Mouse (Mus musculus) thymus, postnatal 0 days (tissue): ENCODE results near the gene Fip1l1. TPM values are rescaled to one million over a fixed set of nuclear protein-coding genes. Genes with fewer than 3 reads are reported as not detected.

Experiments
- DNase-seq: peaks from one replicate; pipeline ENCODE4 v3.0.0-alpha.2; 2015; ENCODE audit warnings: low spot score
- polyA plus RNA-seq: library from polyadenylated mRNA; unstranded; fragments of >200 nt; fragmentation: Nextera tagmentation; extraction: Ambion mirVana; gene quantifications from 2 replicates; pipeline ENCODE4 v1.2.1, GENCODE M21; 2015

Gene Fip1l1
- polyA plus RNA-seq, 1 experiment from 2014 or later, result 89.3 TPM

DNA sequence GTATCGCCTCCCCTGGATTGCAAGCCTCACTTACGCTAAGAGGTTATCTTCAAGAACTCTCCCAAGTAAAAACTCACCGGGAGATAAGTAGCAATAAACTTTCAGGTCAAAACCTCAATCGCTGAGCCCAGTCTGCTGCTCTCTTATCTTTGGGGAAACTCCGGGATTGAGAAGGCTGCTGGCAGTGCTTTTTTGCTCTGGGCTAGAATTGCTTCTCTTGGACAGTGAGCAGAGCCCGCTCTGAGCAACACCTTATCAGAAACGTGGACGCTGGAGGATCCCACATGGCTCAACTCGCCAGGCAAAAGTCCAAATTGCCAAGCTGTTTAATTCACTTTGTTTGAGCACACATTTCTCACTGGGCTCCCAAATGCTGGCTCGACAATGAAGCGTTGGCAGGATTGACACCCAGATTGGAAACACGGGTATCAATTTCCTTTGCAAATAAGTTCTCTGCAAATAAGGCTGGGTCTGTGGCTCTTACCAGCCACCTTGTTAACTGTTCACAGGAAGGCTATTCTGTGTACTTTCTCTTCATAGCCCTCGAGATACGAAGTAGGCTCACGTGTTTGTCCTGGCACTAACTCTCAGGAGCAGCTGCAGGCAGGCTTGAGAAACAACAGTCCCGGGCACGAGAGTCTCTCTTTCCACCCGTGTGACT, 78.4 kb downstream of the Fip1l1 start:
- DNase-seq, result no peak

DNA sequence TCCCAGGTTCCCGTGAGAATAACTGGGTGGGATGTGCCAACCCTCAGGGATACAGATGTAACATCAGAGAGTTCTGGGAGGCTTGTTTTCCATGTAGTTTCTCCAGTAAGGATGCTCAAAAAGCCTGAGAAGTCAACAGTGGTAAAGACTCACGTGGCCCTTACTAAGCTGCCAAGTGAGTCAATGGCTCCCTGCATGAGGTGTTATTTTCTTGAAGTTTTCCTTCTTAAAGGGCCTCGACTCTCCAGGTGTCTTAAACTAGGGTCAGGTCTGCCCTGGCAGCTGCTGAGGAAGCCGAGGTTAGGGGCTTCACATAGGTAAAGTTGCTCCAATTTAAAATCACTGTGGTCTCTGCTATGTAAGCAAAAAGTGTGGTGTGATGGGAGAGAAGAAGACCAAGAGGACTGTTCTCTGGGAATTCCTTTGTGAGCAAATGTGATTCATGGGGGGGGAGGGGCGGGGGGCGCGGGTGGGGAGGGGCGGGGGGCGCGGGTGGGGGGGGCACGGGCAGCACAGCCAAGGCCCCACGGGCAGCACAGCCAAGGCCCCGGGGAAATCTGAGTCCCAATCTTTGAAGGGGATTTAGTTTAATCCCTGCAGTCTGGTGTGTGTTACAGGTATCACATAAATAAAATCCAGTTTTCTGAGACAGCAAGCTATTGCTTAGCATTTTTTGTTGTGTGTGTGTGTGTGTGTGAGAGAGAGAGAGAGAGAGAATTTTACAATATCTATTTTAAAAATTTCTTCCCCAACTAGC, 82.7 kb downstream of the Fip1l1 start:
- DNase-seq, result no peak

DNA sequence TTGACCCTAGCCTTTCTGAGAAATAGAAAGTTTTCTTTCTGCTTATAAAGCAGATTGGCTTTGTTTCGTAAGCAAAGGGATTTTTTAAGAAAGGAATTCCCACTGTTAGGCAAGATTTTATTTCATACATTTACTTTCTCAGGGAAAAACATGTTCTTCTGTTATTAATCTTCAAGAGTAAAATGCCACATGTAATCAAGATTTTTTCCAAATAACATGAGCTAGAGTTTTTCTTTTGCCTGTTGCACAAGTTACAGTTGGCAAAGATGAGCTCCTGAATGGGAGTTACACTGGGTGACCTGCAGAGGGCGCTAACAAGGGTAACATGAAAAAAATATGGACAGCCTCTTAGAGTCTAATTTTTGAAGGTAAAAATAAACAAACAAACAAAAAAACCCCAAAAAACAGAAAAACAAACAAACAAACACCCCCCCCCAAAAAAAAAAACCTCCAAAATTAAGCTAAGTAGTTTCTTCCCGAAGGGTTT, 83.4 kb downstream of the Fip1l1 start:
- DNase-seq, result no peak

DNA sequence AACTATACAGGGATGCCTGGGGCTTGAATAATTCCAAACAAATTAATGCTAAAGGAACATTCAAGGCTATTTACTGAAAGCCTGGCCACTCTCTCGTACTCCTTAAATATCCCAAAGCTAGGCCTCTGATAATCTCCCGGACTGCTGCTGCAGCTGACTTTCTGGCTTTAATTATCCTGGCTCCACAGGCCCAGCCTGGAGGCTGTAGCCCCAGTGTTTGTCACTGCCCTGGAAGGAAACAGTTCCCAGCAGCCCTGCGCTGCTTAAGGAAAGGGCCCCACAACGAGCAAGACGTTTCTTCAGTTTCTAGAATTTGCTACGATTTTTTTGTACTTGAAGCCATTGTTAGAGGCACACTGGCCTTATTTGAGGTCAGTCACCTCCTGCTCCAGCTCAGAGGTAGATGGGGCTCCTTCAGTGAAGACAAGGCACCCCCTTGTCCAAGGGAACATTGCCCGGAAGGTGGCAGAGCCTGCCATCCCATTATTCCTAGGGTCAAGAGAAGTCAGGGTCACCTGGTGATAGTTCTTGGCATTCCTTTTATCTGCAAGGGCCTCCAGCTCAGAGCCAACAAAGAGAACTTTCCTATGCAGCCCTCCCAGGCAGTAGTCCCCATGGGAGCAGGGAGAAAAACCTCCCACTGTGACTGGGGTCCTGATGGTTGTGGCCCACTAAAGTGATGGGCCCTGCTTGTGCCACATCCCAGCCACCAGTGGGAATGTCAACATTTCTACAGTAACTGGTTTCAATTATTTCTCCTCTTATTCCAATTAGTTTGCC, 86.6 kb downstream of the Fip1l1 start:
- no peak for DNase-seq

DNA sequence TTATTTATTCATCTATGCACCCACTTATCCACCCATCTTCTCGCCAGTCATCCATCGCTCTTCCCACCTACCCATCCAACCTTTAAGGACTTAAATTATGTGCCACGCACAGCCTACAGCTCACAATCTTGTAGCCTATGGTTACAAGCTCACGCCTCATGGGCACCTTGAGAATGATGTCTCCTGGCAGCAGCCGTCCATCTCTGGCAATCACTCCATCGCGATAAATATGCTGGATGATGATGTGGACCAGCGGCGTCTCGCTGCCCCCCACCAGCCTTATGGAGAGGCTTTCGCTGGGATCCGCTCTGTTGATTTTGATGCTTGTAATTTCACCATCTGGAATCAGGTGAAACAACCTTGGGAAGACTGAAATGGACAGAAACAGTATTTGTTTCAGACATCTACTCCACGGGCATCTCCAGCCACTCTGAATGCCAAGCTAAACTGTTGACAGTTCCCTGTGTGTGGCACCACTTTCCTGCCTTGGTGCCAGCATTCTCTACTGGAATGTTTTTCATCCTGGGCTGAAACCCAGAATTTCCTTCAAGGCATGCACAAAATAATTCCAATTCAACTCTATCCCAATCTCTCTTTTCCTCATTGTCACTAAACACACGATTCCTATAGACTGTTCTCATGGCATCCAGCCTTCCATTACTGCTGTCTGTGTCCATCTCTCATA, 88.2 kb downstream of the Fip1l1 start:
- no peak for DNase-seq

DNA sequence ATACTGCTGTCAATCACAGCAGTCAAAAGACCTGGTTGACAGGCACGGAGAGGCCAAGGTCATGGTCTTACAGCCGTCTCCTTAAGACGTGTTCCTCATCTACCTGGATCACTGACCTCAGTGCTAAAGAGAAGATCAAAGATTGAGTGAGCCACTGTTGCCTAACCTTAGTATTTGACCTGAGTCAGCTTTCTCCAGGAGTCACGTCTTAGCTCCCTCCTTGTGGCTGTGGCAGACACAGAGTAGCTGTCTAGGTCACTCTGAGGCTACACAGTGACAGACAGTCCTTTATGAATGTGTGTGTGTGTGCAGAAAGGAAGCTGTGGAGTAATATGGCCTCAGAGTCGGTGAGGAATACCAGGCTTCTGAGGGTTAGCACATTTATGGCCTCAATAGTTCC, 89.1 kb downstream of the Fip1l1 start:
- DNase-seq, result no peak

DNA sequence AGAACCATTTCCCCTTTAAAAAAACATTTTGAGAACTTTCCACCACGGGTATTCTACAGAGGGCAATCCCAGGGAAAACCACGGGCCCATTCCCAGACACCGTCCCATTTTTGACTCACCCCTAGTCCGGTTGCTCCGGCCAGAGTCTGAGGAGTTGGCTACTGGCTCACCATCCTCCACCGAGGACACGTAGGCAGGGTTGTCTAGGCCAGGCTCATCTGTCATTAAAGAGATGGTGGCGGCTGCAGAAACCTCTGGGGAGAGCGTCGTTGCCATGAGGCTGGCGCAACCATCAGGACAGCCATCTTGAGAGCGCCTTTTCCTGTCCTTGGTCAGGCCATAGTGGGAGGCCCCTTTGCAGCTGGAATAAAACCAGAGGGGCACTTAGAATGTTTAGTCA, 92.8 kb downstream of the Fip1l1 start:
- no peak for DNase-seq

DNA sequence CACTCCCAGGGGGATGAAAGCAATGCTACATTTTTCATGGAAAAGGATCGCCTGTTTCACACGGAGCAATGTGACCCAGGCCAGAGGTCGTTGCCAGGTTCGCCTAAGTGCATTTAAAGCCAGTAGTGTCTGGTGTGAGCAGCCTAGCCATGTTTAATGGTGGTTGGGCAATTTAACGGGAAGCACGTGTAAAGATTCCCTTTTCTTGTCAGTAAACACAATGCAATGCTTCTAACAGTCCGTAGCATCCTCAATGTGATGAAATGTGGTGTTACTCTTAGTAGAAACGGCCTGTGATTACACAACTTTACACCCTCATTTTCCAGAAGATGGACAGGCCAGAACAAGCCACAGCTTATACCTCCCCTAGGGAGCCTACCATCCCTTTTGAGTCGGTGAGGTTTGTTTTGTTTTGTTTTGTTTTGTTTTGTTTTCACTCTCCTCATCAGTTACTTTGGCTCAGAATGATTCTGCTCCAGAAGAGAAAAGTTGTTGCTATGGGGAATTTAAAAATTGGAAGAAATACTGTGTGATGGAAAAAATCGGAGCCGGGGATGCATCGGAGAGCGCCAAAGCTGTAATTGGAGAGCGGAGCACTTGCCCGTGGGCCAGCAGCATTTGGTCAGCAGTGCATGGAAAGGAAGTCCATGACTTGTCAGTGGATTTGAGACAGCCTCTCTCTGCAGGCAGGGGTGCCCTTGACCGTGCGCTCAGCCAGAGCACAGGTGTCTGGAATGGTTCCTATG, 97.3 kb downstream of the Fip1l1 start:
- no peak for DNase-seq

DNA sequence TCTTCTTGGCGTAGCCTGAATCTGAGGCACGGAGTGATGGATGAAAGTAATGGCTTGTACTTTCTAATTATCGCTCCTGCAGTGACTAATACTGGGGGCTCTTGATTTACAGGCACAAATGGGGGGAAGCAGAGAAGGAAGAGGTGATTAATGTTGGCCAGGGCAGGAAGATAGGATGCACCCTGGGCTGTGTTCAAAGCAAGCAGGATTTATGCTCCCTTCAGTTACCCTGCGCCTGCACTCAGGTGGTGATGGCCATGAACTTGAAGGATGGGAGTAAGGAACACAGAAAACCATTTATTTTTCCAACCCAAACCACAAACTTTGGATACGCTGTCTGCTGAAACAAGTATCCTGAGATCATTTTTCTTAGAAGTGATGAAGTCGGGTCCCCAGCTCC, 98.2 kb downstream of the Fip1l1 start:
- no peak for DNase-seq

DNA sequence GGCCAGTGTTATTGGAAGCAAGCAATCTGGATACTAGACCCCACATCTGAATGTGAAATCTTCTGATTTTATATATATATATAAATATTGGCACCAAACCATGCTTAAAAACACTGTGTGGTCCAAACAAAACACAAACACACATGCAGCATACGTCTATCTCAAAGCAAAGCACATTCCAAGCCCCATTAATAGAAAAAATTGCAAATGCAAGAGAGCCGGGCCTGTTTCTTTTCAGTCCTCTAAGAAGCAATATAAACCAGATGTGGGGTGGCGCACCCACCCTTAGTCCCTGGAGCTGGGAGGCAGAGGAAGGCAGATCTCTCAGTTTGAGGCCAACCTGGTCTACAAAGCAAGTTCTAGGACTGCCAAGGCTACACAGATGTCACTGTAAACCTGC, 99.1 kb downstream of the Fip1l1 start:
- DNase-seq, result no peak

DNA sequence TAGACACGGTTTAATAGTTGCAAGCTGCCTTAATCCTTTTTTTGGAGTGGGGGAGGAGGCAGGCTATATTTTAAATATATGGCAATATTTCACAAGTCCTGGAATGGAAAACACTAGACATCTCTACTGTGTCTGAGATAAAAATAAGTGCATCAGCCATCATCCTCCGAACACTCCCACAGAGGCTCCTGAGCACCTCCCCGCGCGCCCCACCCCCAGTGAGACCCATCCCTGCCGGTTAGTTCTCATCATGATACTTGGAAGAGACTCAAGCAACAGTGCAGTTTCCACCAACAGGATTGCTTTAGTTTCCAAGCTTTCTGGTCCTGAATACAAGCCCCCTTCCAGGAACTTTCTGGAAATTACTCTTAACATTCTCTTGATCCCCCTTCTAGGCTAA, 104.3 kb downstream of the Fip1l1 start:
- no peak for DNase-seq

DNA sequence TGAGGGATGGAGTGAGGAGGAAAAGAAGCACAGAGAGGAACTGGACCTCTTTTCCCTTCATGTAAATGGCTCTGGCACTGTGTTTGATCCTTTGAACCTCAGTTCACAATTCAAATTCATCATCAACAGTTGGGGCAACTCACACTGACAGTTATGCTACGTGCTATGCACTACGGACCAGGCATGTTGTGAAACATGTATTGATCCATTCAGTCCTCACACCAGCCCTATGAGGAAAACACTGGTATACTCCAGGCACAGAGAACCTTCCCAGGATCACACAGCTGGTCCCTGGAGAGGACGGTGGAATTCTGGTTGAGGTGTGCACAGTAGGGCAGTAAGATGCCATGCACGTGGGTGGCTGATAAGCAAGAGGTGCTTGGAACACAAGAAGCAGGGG, 105.3 kb downstream of the Fip1l1 start:
- DNase-seq, result no peak

DNA sequence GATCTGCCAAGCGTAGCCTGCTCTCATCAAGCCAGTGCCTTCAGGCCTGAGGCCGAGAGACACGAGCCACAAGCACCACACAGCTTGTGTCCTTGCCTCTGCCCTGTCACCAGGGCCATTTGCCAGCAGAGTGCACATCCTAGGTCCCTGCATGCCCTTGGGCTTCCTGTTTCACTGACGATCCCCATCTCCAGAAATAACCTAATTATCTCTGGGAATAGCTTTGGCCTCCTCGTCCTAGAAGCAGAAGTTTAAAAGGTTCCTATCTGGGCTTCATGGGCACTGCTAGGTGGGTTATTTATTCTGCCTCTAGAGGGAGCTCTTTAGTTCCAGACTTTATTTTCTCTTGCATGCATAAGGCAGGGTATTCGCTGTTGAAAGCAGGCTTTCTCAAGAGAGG, 105.8 kb downstream of the Fip1l1 start:
- peak; percentile 41 for DNase-seq

DNA sequence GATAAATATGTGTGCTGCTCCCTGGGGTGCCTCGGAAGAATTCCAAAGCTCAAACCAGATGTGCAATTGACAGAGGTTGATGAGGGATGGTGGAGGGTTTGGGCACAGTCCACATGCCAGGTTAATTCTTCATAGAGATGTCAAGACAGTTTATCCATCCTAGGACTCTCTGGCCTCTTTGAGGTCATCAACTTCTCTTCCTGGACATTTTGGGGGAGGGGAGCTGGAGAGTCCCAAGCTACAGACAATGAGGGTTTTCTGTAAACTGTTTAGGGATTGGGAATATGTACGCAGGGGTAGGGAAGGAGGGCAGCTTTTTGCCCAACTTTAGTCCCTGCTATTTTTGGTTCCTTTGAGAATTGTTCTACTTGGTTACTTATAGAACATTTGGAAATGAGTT, 107.0 kb downstream of the Fip1l1 start:
- no peak for DNase-seq

DNA sequence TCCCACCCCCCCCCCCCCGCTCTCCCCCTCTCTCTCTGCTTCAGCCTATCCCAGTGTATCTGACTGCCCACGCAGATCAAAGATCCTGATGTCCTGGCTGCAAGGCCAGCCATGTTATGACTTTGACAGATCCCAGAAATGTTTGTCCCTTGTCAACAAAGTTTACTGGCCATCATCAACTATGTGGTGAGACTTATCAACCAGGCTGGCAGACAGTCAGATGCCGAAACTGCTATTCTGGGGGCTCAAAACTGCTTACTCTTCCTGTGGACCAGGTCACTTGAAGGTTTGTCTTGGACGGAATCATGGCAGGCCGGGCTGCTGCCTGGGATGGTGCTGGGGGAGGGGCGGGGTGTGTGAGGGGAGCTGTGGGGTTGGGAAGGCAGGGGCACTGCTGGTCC, 112.3 kb downstream of the Fip1l1 start:
- DNase-seq, result no peak

DNA sequence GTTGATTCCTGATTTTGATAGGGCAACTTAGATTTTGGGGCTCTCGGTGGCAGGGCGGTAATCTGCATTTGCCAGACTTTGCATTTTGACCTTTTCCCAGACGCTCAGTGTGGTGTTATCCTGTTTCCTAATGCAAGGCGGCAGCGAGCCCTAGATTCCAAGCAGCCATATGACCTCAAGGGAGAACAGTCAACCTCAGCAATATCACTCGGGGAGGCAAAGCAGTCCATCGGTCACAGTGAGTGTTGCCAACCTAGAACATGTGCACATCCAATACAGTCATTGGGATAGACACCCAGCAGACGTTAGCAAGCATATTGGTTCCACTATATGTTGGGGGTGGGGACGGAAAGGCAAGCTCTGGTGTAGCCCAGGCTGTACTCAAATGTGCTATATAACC, 113.0 kb downstream of the Fip1l1 start:
- no peak for DNase-seq

Other genes with a start within 250 kb of the Fip1l1 start
- 19.0 and 23.5 TPM in 2 replicates for gene Scfd2, start 3.7 kb upstream of the Fip1l1 start, polyA plus RNA-seq
- 0.91 and 0.93 TPM in 2 replicates for gene Lnx1, start 167.5 kb downstream of the Fip1l1 start, polyA plus RNA-seq